Mouse (Mus musculus): Measurements from ENCODE around the gene Ubald2.

GRCm38 (mm10) chr11:116418841-116419462 lies 14.9 kb upstream of the Ubald2 start:
- TF ChIP-seq CTCF (IDR thresholded peaks at IDR 0.05; ENCODE audit: low read depth) (no peak), EP300 (IDR thresholded peaks at IDR 0.05; ENCODE audit: low read depth) (no peak)
